Mouse (Mus musculus): ENCODE data around the gene Mtcp1. TPM values are rescaled to one million over a fixed set of nuclear protein-coding genes. Genes with fewer than 3 reads are reported as not detected.

Gene Mtcp1
- 9.2 and 9.4 TPM in 2 replicates for polyA plus RNA-seq (2015; fragmentation: Nextera tagmentation; extraction: Ambion mirVana)

GRCm38 (mm10) chrX:75415936-75416785 lies at the start of gene Mtcp1, which contains the start of the genes Cmc4 and Brcc3:
Gene Mtcp1 (minus strand): TSS chrX:75416588.
Gene Cmc4 (minus strand): TSS chrX:75416584.
Gene Brcc3 (plus strand): TSS chrX:75416628.
- Histone ChIP-seq H3K27ac (replicated peaks) (peak within 1 kb of the TSS; percentile 91), H3K27me3 (no peaks in the 10 kb centered on the region), H3K9me3 (no peaks in the 10 kb centered on the region), H3K4me3 (peak within 1 kb of the TSS; percentile 59), H3K36me3 (no peaks in the 10 kb centered on the region), H3K4me1 (peaks cover 5% of the 10 kb centered on the region; the same call in 1 of the 2 replicates), H3K4me2 (replicated peaks) (peak within 1 kb of the TSS; percentile 50), H3K9ac (replicated peaks) (peak within 1 kb of the TSS; percentile 62)
- ATAC-seq (replicated peaks), result peak; percentile 100
- WGBS, result 15% methylated on average over 51 of the region's 52 CpGs

- no peak overlapping the region for H3K27ac ChIP-seq (replicated peaks)
- no peaks in the 10 kb centered on the region for H3K4me1 ChIP-seq
- no peak overlapping the region for H3K4me3 ChIP-seq
- ATAC-seq (replicated peaks), result no peak
- H3K4me2 ChIP-seq (replicated peaks), result no peak overlapping the region
- H3K9me3 ChIP-seq, result no peaks in the 10 kb centered on the region
- no peak overlapping the region for H3K9ac ChIP-seq (replicated peaks)
- peaks cover 17% of the 10 kb centered on the region for H3K36me3 ChIP-seq
- WGBS, result 87% methylated on average over 1 of the region's 1 CpGs
- no peaks in the 10 kb centered on the region for H3K27me3 ChIP-seq
Measured at GRCm38 (mm10) chrX:75454597-75454996, 38.2 kb upstream of the Mtcp1 start.

- no peaks in the 10 kb centered on the region for H3K36me3 ChIP-seq
- no peak overlapping the region for H3K27ac ChIP-seq (replicated peaks)
- no peaks in the 10 kb centered on the region for H3K4me1 ChIP-seq
- 95% methylated on average over 1 of the region's 1 CpGs for WGBS
- H3K4me2 ChIP-seq (replicated peaks), result no peak overlapping the region
- H3K27me3 ChIP-seq, result no peaks in the 10 kb centered on the region
- H3K9ac ChIP-seq (replicated peaks), result no peak overlapping the region
- H3K9me3 ChIP-seq, result no peaks in the 10 kb centered on the region
- no peak for ATAC-seq (replicated peaks)
- H3K4me3 ChIP-seq, result no peak overlapping the region
Measured at GRCm38 (mm10) chrX:75409711-75410110, 6.7 kb downstream of the Mtcp1 start.

DNA sequence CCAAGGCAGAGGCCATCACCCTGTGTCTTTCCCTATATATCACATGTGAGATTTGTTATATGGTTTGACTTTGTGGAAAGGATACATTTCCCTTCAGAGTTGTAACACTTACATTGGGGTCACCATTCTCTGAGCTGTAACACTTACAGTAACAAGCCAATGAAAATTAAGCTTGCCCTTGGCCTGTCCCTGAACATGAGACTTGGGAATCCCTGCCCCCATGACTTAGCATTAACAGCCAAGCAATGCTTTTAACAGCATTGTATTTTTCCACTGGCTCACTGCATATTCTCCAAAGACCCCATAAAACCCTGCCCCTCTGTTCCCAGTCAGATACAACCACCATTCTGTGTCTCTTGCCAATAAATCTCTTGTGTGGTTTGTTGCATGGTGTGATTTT lies 13.0 kb downstream of the Mtcp1 start:
- ATAC-seq (replicated peaks), result no peak
- Histone ChIP-seq H3K27ac (replicated peaks) (no peak overlapping the region), H3K9me3 (no peaks in the 10 kb centered on the region), H3K27me3 (no peaks in the 10 kb centered on the region), H3K4me1 (no peaks in the 10 kb centered on the region), H3K4me2 (replicated peaks) (no peak overlapping the region), H3K36me3 (no peaks in the 10 kb centered on the region), H3K9ac (replicated peaks) (no peak overlapping the region), H3K4me3 (no peak overlapping the region)

DNA sequence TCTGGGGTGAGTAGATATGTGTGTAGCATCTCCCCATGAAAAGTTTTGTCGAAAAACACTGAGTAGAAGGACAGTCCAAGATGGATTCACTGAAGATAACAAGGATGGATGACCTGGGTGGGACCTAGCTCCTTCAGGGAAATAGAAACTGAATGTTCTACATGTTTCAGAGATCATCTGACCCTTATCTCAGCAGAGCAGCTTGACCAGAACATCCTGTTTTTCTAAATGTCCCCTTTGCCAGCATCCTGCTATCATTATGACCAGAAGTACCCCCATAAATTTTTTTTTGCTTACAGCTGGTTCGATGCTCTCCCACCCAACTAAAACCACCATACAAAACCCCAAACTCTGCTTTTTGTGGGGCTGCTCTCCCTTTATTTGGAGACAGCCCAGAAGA lies 13.7 kb downstream of the Mtcp1 start:
- no peak for ATAC-seq (replicated peaks)
- Histone ChIP-seq H3K4me3 (no peak overlapping the region), H3K4me2 (replicated peaks) (no peak overlapping the region), H3K36me3 (no peaks in the 10 kb centered on the region), H3K27me3 (no peaks in the 10 kb centered on the region), H3K4me1 (no peaks in the 10 kb centered on the region), H3K9ac (replicated peaks) (no peak overlapping the region), H3K9me3 (no peaks in the 10 kb centered on the region), H3K27ac (replicated peaks) (no peak overlapping the region)
- 79% methylated on average over 2 of the region's 2 CpGs for WGBS

GRCm38 (mm10) chrX:75399471-75399870 lies 16.9 kb downstream of the Mtcp1 start:
- Histone ChIP-seq H3K36me3 (no peaks in the 10 kb centered on the region), H3K27me3 (no peaks in the 10 kb centered on the region), H3K4me2 (replicated peaks) (no peak overlapping the region), H3K9me3 (no peaks in the 10 kb centered on the region), H3K27ac (replicated peaks) (no peak overlapping the region), H3K4me3 (no peak overlapping the region), H3K4me1 (no peaks in the 10 kb centered on the region), H3K9ac (replicated peaks) (no peak overlapping the region)
- 76% methylated on average over 1 of the region's 1 CpGs for WGBS
- no peak for ATAC-seq (replicated peaks)

DNA sequence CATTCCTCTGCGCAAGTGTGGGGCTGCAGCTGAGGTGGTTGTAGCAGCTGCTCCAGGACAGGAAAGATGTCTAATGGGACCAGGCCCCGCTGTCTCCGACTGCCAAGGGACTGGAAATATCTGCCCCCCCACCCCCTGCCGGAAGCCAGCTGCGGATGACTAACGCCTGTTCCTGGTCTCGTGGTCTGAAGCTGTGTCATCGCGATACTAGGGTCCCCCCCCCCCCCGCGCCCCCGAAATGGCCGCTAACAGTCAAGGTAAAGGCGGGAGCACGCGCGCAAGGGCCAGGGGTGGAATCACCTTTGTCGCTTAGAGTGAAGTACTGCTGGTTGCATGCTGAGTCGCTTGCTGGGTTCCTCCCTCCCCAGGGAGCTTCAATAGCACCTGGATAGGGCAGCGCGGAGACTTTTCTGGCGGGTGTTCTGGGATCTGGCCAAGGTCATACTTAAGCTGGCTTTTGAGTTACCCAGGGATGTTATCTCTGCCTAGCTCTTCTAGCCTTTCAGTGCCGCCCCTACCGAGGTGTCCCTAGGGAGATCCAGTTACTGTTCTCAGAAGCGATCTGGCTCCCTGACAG lies 34.1 kb downstream of the Mtcp1 start, which contains the start of the genes Fundc2 and F8:
Gene Fundc2, plus strand, starts transcription at position 205 of the 577 bp plus-strand sequence.
Gene F8, minus strand, starts transcription at position 421 of the 577 bp plus-strand sequence.
- peak within 1 kb of the TSS; percentile 53 for H3K27ac ChIP-seq (replicated peaks)
- 15% methylated on average over 25 of the region's 25 CpGs for WGBS

DNA sequence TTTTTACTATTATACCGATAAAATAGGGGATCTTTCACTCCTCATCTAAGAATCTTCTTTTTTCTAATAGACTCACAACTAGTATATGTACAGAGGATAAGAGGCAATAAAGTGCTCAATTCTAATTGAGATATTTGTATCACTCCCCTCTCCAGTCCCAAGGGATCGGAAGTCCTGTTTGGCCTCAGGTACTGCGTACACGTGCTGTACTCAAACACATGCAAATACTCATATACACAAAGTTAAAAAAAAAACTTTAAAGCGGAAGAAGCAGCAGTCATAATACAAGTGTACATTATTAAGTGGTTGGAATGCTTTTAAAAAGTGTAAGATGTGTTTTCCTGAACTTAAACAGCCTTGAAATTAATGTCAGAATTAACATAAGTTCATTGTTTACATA lies 34.7 kb downstream of the Mtcp1 start:
- Histone ChIP-seq H3K4me1 (no peaks in the 10 kb centered on the region), H3K27ac (replicated peaks) (no peak overlapping the region)
- ATAC-seq (replicated peaks), result peak; percentile 39

More for the DNA sequence above, 34.1 kb downstream of the Mtcp1 start, which contains the start of the genes Fundc2 and F8:
- Histone ChIP-seq H3K9me3 (no peaks in the 10 kb centered on the region), H3K36me3 (no peaks in the 10 kb centered on the region), H3K4me1 (no peaks in the 10 kb centered on the region), H3K4me3 (peak within 1 kb of the TSS; percentile 51), H3K4me2 (replicated peaks) (peak within 1 kb of the TSS; percentile 48), H3K27me3 (no peaks in the 10 kb centered on the region), H3K9ac (replicated peaks) (peak within 1 kb of the TSS; percentile 55)
- ATAC-seq (replicated peaks), result peak; percentile 98

GRCm38 (mm10) chrX:75381176-75381575 lies 35.2 kb downstream of the Mtcp1 start:
- no peak for ATAC-seq (replicated peaks)
- no peak overlapping the region for H3K9ac ChIP-seq (replicated peaks)
- no peaks in the 10 kb centered on the region for H3K36me3 ChIP-seq
- no peaks in the 10 kb centered on the region for H3K27me3 ChIP-seq
- no peaks in the 10 kb centered on the region for H3K4me1 ChIP-seq
- no peak overlapping the region for H3K4me2 ChIP-seq (replicated peaks)
- no peak overlapping the region for H3K27ac ChIP-seq (replicated peaks)
- 95% methylated on average over 1 of the region's 1 CpGs for WGBS
- H3K4me3 ChIP-seq, result no peak overlapping the region
- H3K9me3 ChIP-seq, result no peaks in the 10 kb centered on the region

More for the DNA sequence above, 34.7 kb downstream of the Mtcp1 start:
- Histone ChIP-seq H3K4me2 (replicated peaks) (peak overlapping the region; percentile 48), H3K4me3 (peak overlapping the region; percentile 51), H3K9ac (replicated peaks) (no peak overlapping the region), H3K27me3 (no peaks in the 10 kb centered on the region), H3K36me3 (no peaks in the 10 kb centered on the region), H3K9me3 (no peaks in the 10 kb centered on the region)
- WGBS, result 78% methylated on average over 5 of the region's 5 CpGs

DNA sequence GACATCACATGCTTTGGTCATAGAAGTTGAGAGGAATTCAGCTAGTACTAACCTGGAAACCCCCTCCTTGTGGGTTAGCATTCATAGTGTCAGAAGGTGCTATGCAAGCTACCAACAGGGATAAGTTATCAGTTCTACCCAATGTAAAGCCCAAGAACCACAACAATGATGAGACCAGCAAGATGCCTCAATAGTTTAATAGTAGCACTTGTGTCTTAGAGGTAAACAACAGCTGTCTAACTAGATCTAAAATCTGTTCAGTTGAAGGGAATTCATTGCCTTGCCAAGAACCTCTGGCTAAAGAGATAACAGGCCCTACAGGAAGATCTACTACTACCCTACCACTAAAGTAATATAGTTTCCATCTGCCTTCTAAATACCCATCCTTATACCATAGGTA lies 39.6 kb downstream of the Mtcp1 start:
- Histone ChIP-seq H3K36me3 (no peaks in the 10 kb centered on the region), H3K4me2 (replicated peaks) (no peak overlapping the region), H3K4me3 (no peak overlapping the region), H3K27me3 (no peaks in the 10 kb centered on the region), H3K27ac (replicated peaks) (no peak overlapping the region), H3K9me3 (no peaks in the 10 kb centered on the region), H3K4me1 (no peaks in the 10 kb centered on the region), H3K9ac (replicated peaks) (no peak overlapping the region)
- no peak for ATAC-seq (replicated peaks)

GRCm38 (mm10) chrX:75372666-75373425 lies 43.5 kb downstream of the Mtcp1 start:
- Histone ChIP-seq H3K27me3 (no peaks in the 10 kb centered on the region), H3K4me1 (no peaks in the 10 kb centered on the region), H3K27ac (replicated peaks) (no peak overlapping the region), H3K36me3 (no peaks in the 10 kb centered on the region), H3K4me2 (replicated peaks) (no peak overlapping the region), H3K4me3 (no peak overlapping the region), H3K9ac (replicated peaks) (no peak overlapping the region), H3K9me3 (no peaks in the 10 kb centered on the region)
- 80% methylated on average over 2 of the region's 2 CpGs for WGBS
- no peak for ATAC-seq (replicated peaks)

- no peaks in the 10 kb centered on the region for H3K36me3 ChIP-seq
- no peak overlapping the region for H3K4me3 ChIP-seq
- no peak overlapping the region for H3K9ac ChIP-seq (replicated peaks)
- no peaks in the 10 kb centered on the region for H3K9me3 ChIP-seq
- H3K27me3 ChIP-seq, result no peaks in the 10 kb centered on the region
- H3K4me1 ChIP-seq, result no peaks in the 10 kb centered on the region
- no peak for ATAC-seq (replicated peaks)
- H3K27ac ChIP-seq (replicated peaks), result no peak overlapping the region
- no peak overlapping the region for H3K4me2 ChIP-seq (replicated peaks)
Measured at GRCm38 (mm10) chrX:75370197-75370596, 46.2 kb downstream of the Mtcp1 start.

All from forebrain, embryonic 15.5 days (tissue).